Mouse (Mus musculus): ENCODE data around the gene Ap4e1.

Gene Ap4e1

GRCm38 (mm10) chr2:127008469-127008998 is at the start of gene Ap4e1:
Gene Ap4e1, plus strand, starts transcription at chr2:127008717.
- DNase-seq: peak; percentile 97 to 98

- DNase-seq: no peak
These were observed 46.8 kb upstream of the Ap4e1 start for GRCm38 (mm10) chr2:126961696-126962095.

- no peak for DNase-seq
These were observed 31.1 kb upstream of the Ap4e1 start for GRCm38 (mm10) chr2:126977428-126977827.

GRCm38 (mm10) chr2:126983221-126983620 is 25.3 kb upstream of the Ap4e1 start:
- no peak for DNase-seq

- DNase-seq: no peak
These were observed 18.6 kb upstream of the Ap4e1 start for GRCm38 (mm10) chr2:126989919-126990318.

GRCm38 (mm10) chr2:126992742-126993141 is 15.8 kb upstream of the Ap4e1 start:
- peak in 1 of 2 experiments; percentile 15 for DNase-seq

- peak in 1 of 2 experiments; percentile 39 for DNase-seq
These were observed 13.9 kb upstream of the Ap4e1 start for GRCm38 (mm10) chr2:126994384-126995166.

- peak; percentile 66 for DNase-seq
These were observed 11.8 kb upstream of the Ap4e1 start for GRCm38 (mm10) chr2:126996737-126997136.

- DNase-seq: no peak
These were observed 10.3 kb upstream of the Ap4e1 start for GRCm38 (mm10) chr2:126998219-126998618.

- DNase-seq: no peak
These were observed 7.9 kb upstream of the Ap4e1 start for GRCm38 (mm10) chr2:127000406-127001324.

- DNase-seq: no peak
These were observed 4.5 kb upstream of the Ap4e1 start for GRCm38 (mm10) chr2:127004046-127004445.

GRCm38 (mm10) chr2:127006634-127007370 is 1.7 kb upstream of the Ap4e1 start:
- DNase-seq: peak; percentile 68 to 73

- no peak for DNase-seq
These were observed 1.0 kb upstream of the Ap4e1 start for GRCm38 (mm10) chr2:127007509-127007908.

GRCm38 (mm10) chr2:127035006-127035605 is 26.6 kb downstream of the Ap4e1 start:
- DNase-seq: no peak

GRCm38 (mm10) chr2:127037299-127037698 is 28.8 kb downstream of the Ap4e1 start:
- DNase-seq: no peak

GRCm38 (mm10) chr2:127061471-127061870 is 53.0 kb downstream of the Ap4e1 start:
- no peak for DNase-seq

GRCm38 (mm10) chr2:127068806-127069205 is 60.3 kb downstream of the Ap4e1 start:
- no peak for DNase-seq

- no peak for DNase-seq
These were observed 61.4 kb downstream of the Ap4e1 start for GRCm38 (mm10) chr2:127069781-127070434.

- DNase-seq: peak; percentile 91 to 94
These were observed 61.9 kb downstream of the Ap4e1 start, which contains the start of gene Blvra for GRCm38 (mm10) chr2:127070435-127070841. Gene Blvra, plus strand, starts transcription at chr2:127070665.

GRCm38 (mm10) chr2:127070879-127071278 is 62.4 kb downstream of the Ap4e1 start:
- no peak for DNase-seq

GRCm38 (mm10) chr2:127074116-127074515 is 65.6 kb downstream of the Ap4e1 start:
- no peak for DNase-seq

Data from kidney, postnatal 4 days (tissue).